Mouse (Mus musculus) layer of hippocampus, adult 2 months (tissue): ENCODE results near the gene Pla2g16. TPM values are rescaled to one million over a fixed set of nuclear protein-coding genes. Genes with fewer than 3 reads are reported as not detected.

ENCODE experiments used
- DNase-seq, 2 experiments: peaks; one replicate each; pipeline ENCODE4 v3.0.0; 2022; ENCODE audit warnings: low spot score in 2 of 2
- H3K27ac ChIP-seq: fragments of 200-600 bp; 2 replicates; pipeline ENCODE4 v1.8.1; 2022
- H3K4me3 ChIP-seq: fragments of 200-600 bp; 2 replicates; pipeline ENCODE4 v1.8.1; 2022; ENCODE audit warnings: mild to moderate bottlenecking
- CTCF ChIP-seq: fragments of 200-600 bp; conservative IDR thresholded peaks from 2 replicates; pipeline ENCODE4 v1.8.1; 2022; ENCODE audit warnings: antibody characterized with exemption, mild to moderate bottlenecking, moderate library complexity
- long read RNA-seq, 2 experiments: library from polyadenylated mRNA; stranded (forward); transcript quantifications; one replicate each; pipeline ENCODE4 v2.0.0; 2021; ENCODE audit warnings: borderline mapping rate in 2 of 2
- total RNA-seq, 2 experiments: library from RNA; stranded (reverse); gene quantifications; 2 replicates each; pipeline ENCODE4 v1.2.3; 2021

Gene Pla2g16
- total RNA-seq = 10 to 100 TPM; 29.8 to 34.2 TPM
- long read RNA-seq, experiment 1, transcript Pla2g16-201 (5 exons, 3,523 nt) = major isoform, 6 of 13 reads
- long read RNA-seq, experiment 1, partial matches to known transcripts = 3 of 13 reads
- long read RNA-seq, experiment 1, other reads (novel, unspliced or antisense) = 2 of 13 reads
- long read RNA-seq, experiment 2, transcript Pla2g16-201 (5 exons, 3,523 nt) = major isoform, 7 of 14 reads
- long read RNA-seq, experiment 2, partial matches to known transcripts = 5 of 14 reads
- long read RNA-seq, experiment 2, other reads (novel, unspliced or antisense) = 0 of 14 reads

DNA sequence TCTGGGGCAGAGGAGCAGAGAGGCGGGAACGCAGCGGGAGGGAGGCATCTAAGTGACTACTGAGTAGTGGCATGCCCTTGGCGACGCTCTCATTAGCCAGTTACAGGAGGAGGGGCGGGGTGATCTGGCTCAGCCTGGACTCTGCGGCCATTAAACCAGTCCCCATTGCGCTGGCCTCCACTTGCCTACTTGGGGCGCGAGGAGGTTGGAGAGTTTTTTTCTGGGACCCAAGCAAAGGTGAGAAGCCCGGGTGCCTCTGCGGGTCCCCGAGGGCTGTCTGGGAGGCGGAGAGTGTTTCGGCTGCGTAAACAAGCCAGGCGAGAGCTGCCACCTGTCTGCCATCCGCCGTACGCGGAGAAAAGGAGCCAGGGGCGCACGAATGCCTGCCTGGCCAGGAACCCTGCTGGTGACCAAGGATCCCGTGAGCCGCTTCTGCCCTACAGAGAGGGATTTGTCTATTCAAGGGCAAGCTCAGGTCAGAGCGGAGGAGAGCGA, at the start of gene Pla2g16:
Gene Pla2g16 (plus strand): TSS at position 132 of the 495 bp plus-strand sequence.
- peak within 1 kb of the TSS; percentile 65 for H3K4me3 ChIP-seq
- DNase-seq = peak; percentile 29 to 44
- TF ChIP-seq CTCF = peak; percentile 46
- H3K27ac ChIP-seq = peak within 1 kb of the TSS; percentile 83

GRCm38 (mm10) chr19:7508026-7508425, 49.2 kb upstream of the Pla2g16 start:
- Histone ChIP-seq H3K4me3 (no peak overlapping the region), H3K27ac (no peak overlapping the region)
- peak in 1 of 2 experiments; percentile 27 for DNase-seq
- peak; percentile 67 for TF ChIP-seq CTCF

DNA sequence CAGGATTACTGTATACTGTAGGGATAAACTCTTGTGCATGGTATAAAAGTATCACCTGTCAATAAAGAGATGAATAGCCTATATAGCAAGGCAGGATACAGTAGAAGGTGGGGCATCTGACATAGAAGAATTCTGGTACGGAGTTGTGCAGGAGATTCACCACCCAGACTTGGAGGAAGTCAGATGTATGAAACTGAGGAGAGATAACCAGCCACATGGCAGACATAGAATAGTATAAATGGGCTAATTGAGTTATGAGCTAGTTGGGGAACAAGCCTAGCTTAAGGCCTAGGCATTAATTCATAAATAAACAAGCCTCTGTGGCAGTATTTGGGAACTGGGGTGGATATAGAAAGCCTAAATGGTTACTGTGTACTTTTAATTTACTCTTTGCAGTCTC, 40.8 kb upstream of the Pla2g16 start:
- TF ChIP-seq CTCF = no peak
- DNase-seq = no peak
- no peak overlapping the region for H3K27ac ChIP-seq

DNA sequence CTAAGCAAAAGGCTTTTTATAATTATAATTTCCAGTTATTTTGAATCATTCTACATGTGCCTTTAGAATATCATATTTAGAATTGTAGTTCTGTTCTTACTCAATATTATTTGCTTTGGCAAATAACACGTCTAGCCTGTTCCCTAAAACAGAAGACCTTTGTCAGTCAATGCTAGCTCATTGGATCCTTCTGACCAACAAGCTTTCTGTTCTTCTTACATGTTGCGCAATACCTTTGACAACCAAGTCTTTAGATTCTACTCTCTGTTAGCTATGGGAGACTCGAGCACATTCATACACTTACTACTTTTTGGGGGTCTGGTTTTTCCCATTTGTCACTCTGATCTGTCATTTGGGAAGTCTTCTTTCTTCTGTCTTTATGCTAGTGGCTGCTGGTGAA, 35.6 kb upstream of the Pla2g16 start:
- no peak overlapping the region for H3K4me3 ChIP-seq
- no peak overlapping the region for H3K27ac ChIP-seq
- TF ChIP-seq CTCF = no peak
- no peak for DNase-seq

More for the DNA sequence above, 40.8 kb upstream of the Pla2g16 start:
- no peak overlapping the region for H3K4me3 ChIP-seq

DNA sequence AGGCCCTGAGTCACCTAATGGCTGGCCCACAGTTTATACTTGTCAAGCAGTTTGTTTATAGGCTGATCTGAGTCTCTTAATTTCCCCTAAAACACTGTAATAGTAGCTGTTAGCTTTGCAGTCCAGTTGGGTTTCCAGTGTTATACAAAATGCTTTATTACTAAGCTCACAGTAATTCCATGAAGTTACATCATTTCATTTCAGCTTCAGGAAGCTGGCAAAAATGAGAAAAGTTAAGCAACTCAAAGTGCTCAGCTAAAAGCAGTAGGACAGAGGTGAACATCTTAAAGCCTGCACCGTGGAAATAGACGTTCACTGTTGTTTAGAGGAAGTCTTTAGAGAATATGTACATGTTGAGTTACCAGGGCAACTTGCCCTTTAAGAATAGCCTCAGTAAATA, 34.4 kb upstream of the Pla2g16 start:
- DNase-seq = no peak
- no peak for TF ChIP-seq CTCF
- no peak overlapping the region for H3K27ac ChIP-seq
- no peak overlapping the region for H3K4me3 ChIP-seq

DNA sequence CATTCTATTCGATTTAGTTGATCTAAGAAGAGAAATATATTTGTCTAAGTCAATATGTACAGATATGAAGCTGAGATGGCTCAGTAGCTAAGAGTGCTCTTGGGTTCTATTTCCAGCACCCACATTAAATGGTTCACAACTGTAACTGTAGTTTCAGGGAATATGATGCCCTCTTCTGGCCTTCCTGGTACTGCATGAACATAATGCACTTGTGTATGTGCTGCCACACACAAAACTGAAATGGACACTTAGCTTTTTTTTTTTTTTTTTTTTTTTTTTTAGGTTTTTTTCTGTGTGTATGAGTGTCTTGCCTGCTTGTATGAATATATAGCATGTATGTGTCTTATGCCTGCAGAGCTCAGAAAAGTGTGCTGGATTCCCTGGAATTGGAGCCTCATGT, 34.0 kb upstream of the Pla2g16 start:
- DNase-seq = no peak
- Histone ChIP-seq H3K4me3 (no peak overlapping the region), H3K27ac (no peak overlapping the region)
- peak; percentile 60 for TF ChIP-seq CTCF

DNA sequence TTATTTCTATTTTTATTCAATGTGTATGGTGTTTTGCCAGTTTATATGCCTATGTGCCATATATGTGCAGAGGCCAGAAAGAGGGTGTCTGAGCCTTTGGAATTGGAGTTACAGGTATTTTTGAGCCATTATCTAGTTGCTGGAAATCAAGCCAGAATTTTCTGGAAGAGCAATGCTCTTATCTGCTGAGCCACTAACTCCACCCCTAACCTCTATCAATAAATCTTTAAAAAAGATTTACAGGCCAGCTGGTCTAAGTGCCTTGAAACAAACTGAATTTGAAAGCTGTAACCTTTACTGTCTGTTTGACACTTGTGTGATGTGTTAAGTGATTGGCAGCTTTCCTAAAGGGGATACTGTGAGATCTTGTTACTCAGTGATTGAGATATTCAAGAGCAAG, 33.5 kb upstream of the Pla2g16 start:
- DNase-seq = no peak
- Histone ChIP-seq H3K4me3 (no peak overlapping the region), H3K27ac (no peak overlapping the region)
- no peak for TF ChIP-seq CTCF

DNA sequence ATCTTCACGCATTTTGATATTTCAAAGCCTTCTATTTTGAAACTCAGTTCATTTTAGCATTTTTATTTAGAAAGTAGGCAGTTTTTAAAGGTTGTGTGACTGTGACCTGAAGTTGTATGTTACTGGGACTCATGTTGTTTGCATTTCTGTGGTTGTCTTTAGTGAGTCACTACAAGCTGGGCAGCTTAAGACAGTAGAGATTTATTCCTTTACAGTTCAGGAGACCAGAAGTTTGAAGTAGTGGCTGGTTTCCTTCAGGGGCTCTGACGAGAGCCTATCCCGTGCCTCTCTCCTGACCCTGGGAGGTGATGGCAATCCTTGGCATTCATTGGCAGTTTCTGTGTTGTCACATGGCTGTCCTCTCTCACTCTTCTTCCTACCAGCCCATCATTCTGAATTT, 32.4 kb upstream of the Pla2g16 start:
- no peak for DNase-seq
- Histone ChIP-seq H3K27ac (no peak overlapping the region), H3K4me3 (no peak overlapping the region)
- TF ChIP-seq CTCF = no peak

- DNase-seq = peak; percentile 47 to 77
- peak; percentile 94 for TF ChIP-seq CTCF
- Histone ChIP-seq H3K4me3 (no peak overlapping the region), H3K27ac (no peak overlapping the region)
Observed at GRCm38 (mm10) chr19:7528639-7529428, 28.4 kb upstream of the Pla2g16 start.

GRCm38 (mm10) chr19:7531906-7532305, 25.4 kb upstream of the Pla2g16 start:
- DNase-seq = no peak

DNA sequence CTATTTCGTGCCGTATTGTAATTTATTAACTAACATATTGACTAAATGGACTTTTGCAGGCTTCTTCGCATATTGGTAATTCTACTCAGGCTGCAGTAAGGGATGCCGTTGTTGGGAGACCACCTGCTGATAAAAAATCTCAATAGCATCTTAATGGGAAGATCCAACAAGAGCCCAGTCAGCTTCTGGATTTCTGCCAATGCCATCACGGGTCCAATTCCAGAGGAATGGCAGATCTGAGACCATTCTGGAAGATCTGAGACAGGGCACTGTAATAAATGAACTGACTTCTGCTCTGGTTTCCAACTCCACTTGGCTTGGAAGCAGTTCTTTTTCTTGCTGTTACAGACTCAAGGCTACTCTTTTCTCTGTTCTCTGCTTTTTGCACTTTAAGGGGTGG, 23.4 kb upstream of the Pla2g16 start:
- H3K27ac ChIP-seq = no peak overlapping the region
- no peak overlapping the region for H3K4me3 ChIP-seq
- TF ChIP-seq CTCF = no peak
- no peak for DNase-seq

More at GRCm38 (mm10) chr19:7531906-7532305, 25.4 kb upstream of the Pla2g16 start:
- peak overlapping the region; percentile 47; the same call in 1 of the 2 replicates for H3K27ac ChIP-seq
- no peak overlapping the region for H3K4me3 ChIP-seq
- no peak for TF ChIP-seq CTCF

- no peak for DNase-seq
- no peak for TF ChIP-seq CTCF
- no peak overlapping the region for H3K4me3 ChIP-seq
- no peak overlapping the region for H3K27ac ChIP-seq
Observed at GRCm38 (mm10) chr19:7548924-7549323, 8.3 kb upstream of the Pla2g16 start.

DNA sequence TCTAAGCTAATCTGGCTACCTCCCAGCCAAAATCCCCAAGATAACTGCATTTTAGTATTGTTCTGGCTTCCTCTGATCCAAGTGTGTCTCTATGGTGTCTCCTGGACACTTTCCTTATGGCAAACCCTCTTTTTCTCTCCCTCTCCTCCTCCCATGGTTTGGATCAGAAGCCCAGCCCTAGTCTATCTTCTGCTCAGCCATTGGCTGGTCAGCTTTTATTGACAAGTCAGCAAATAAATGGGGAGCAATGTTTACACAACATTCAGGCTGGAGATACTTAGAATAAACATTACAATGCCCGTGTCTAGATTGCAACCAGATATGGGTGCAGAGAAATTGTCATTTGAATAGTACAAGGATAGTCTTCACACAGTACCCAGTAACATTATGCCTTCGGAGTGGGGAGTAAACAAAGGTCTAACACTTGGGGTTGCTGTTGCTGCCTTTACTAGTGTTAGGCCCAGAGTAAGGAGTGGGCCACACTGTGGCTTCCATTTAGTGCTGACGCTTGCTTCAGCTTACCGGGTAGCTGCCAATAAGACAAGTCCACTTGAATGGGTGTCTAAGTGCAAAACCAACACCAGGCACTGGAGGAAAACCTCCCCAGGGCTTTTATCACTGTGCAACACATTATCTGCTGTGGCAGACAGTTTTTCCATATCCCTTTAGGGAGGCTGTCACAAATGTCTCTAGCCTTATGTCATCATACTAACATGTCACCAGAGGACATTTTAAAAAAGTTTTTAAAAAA, 5.5 kb upstream of the Pla2g16 start:
- H3K27ac ChIP-seq = no peak overlapping the region
- no peak for DNase-seq
- H3K4me3 ChIP-seq = no peak overlapping the region
- TF ChIP-seq CTCF = no peak
